Mouse (Mus musculus) myocyte (in vitro differentiated cells): Measurements from ENCODE around the gene E4f1. TPM values are rescaled to one million over a fixed set of nuclear protein-coding genes. Genes with fewer than 3 reads are reported as not detected.
"Not testable (repeated sequence)": the region's sequence is repeated elsewhere in the genome, so short reads cannot be mapped to it uniquely, and the experiment has no call there.

ENCODE experiments used
- H3K27me3 ChIP-seq: one replicate; pipeline ENCODE4 v1.6.1; 2011; ENCODE audit not compliant: control insufficient read depth, insufficient read depth, insufficient read length
- H3K36me3 ChIP-seq: one replicate; pipeline ENCODE4 v1.6.1; 2011; ENCODE audit not compliant: control insufficient read depth, insufficient read depth
- H3K4me2 ChIP-seq: one replicate; pipeline ENCODE4 v1.6.1; 2011; ENCODE audit warnings: low read depth, control low read depth
- H3K4me3 ChIP-seq: one replicate; pipeline ENCODE4 v1.5.1; 2011; ENCODE audit warnings: mild to moderate bottlenecking, control low read depth, moderate library complexity
- H3K79me2 ChIP-seq: one replicate; pipeline ENCODE4 v1.6.1; 2011; ENCODE audit not compliant: control insufficient read depth, insufficient read depth
- H3ac ChIP-seq: one replicate; pipeline ENCODE4 v1.6.1; 2011; ENCODE audit not compliant: control insufficient read depth, insufficient read length
- CEBPB ChIP-seq: IDR thresholded peaks from 2 replicates; pipeline ENCODE4 v1.6.1; 2011; ENCODE audit warnings: mild to moderate bottlenecking, moderate library complexity; ENCODE audit not compliant: poor library complexity, insufficient read depth, severe bottlenecking
- E2F4 ChIP-seq: IDR thresholded peaks from one replicate; pipeline ENCODE4 v1.6.1; 2011; ENCODE audit warnings: mild to moderate bottlenecking, control low read depth, moderate library complexity; ENCODE audit not compliant: insufficient read depth
- MAX ChIP-seq: IDR thresholded peaks from one replicate; pipeline ENCODE4 v1.6.1; 2011; ENCODE audit warnings: low read depth, mild to moderate bottlenecking, control low read depth
- MYOD1 ChIP-seq, 3 experiments: IDR thresholded peaks; one replicate each; pipeline ENCODE4 v1.6.1; 2011; ENCODE audit warnings: control low read depth in 2 of 3, low read depth in 2 of 3, mild to moderate bottlenecking in 2 of 3, moderate library complexity in 1 of 3; ENCODE audit not compliant: insufficient read length in 2 of 3, control insufficient read depth in 1 of 3
- MYOG ChIP-seq, 3 experiments: IDR thresholded peaks; one replicate each; pipeline ENCODE4 v1.6.1; 2011; ENCODE audit warnings: control low read depth in 2 of 3, low read depth in 2 of 3, mild to moderate bottlenecking in 2 of 3; ENCODE audit not compliant: insufficient read length in 2 of 3, control insufficient read depth in 1 of 3, insufficient read depth in 1 of 3
- POLR2A ChIP-seq: IDR thresholded peaks from one replicate; pipeline ENCODE4 v1.6.1; 2011; ENCODE audit warnings: low read depth, mild to moderate bottlenecking, control low read depth, moderate library complexity; ENCODE audit not compliant: insufficient read length
- POLR2AphosphoS2 ChIP-seq: IDR thresholded peaks from one replicate; pipeline ENCODE4 v1.6.1; 2011; ENCODE audit warnings: low read depth, control low read depth; ENCODE audit not compliant: insufficient read length
- REST ChIP-seq: IDR thresholded peaks from one replicate; pipeline ENCODE4 v1.6.1; 2011; ENCODE audit warnings: mild to moderate bottlenecking, control low read depth, moderate library complexity; ENCODE audit not compliant: insufficient read depth, insufficient read length
- SRF ChIP-seq: IDR thresholded peaks from one replicate; pipeline ENCODE4 v1.6.1; 2011; ENCODE audit warnings: low read depth; ENCODE audit not compliant: control insufficient read depth, insufficient read length
- TCF12 ChIP-seq: IDR thresholded peaks from one replicate; pipeline ENCODE4 v1.6.1; 2011; ENCODE audit warnings: mild to moderate bottlenecking, control low read depth; ENCODE audit not compliant: poor library complexity, insufficient read depth, severe bottlenecking
- TCF3 ChIP-seq: IDR thresholded peaks from one replicate; pipeline ENCODE4 v1.6.1; 2011; ENCODE audit warnings: low read depth, control low read depth; ENCODE audit not compliant: insufficient read length
- USF1 ChIP-seq: IDR thresholded peaks from one replicate; pipeline ENCODE4 v1.6.1; 2011; ENCODE audit warnings: low read depth, mild to moderate bottlenecking, control low read depth, moderate library complexity
- polyA plus RNA-seq: library from polyadenylated mRNA; unstranded; fragments of >200 nt; fragmentation: generic; extraction: Trizol; gene quantifications from one replicate; pipeline ENCODE4 v1.2.1, GENCODE M21; 2012; ENCODE audit warnings: missing spikeins

The E4f1 gene
- polyA plus RNA-seq, 1 experiment: 18.7 TPM

- Histone ChIP-seq H3K36me3 (peaks cover 3% of the 10 kb centered on the region), H3ac (no peak overlapping the region), H3K4me2 (no peak overlapping the region), H3K4me3 (no peak overlapping the region), H3K27me3 (no peaks in the 10 kb centered on the region), H3K79me2 (peaks cover 6% of the 10 kb centered on the region)
- TF ChIP-seq USF1 (no peak), REST (no peak), POLR2AphosphoS2 (no peak), CEBPB (no peak), TCF12 (no peak), MYOG (IDR thresholded peaks at IDR 0.05; ENCODE audit: control insufficient read depth in 1 of 3, insufficient read depth in 1 of 3, insufficient read length in 2 of 3, low read depth in 2 of 3) (no peak), E2F4 (no peak), TCF3 (no peak), SRF (no peak), MYOD1 (IDR thresholded peaks at IDR 0.05; ENCODE audit: control insufficient read depth in 1 of 3, insufficient read length in 2 of 3, low read depth in 2 of 3) (no peak), POLR2A (no peak), MAX (no peak)
These were observed 40.7 kb downstream of the E4f1 start for GRCm38 (mm10) chr17:24429201-24429983.

- H3K36me3 ChIP-seq: peaks cover 16% of the 10 kb centered on the region
- H3K4me3 ChIP-seq: peak overlapping the region; percentile 46
- H3K27me3 ChIP-seq: no peaks in the 10 kb centered on the region
- TF ChIP-seq TCF3: no peak
- no peak for TF ChIP-seq POLR2A
- TF ChIP-seq MYOG (IDR thresholded peaks at IDR 0.05; ENCODE audit: control insufficient read depth in 1 of 3, insufficient read depth in 1 of 3, insufficient read length in 2 of 3, low read depth in 2 of 3): no peak
- TF ChIP-seq SRF: no peak
- no peak for TF ChIP-seq REST
- no peak for TF ChIP-seq TCF12
- no peak for TF ChIP-seq E2F4
- no peak for TF ChIP-seq MAX
- H3ac ChIP-seq: peak overlapping the region; percentile 19
- peak overlapping the region; percentile 73 for H3K4me2 ChIP-seq
- H3K79me2 ChIP-seq: peaks cover 6% of the 10 kb centered on the region
These were observed 42.9 kb downstream of the E4f1 start for GRCm38 (mm10) chr17:24427170-24427557.

- peaks cover 7% of the 10 kb centered on the region for H3K79me2 ChIP-seq
- no peak for TF ChIP-seq MAX
- TF ChIP-seq SRF: no peak
- peak in 1 of 3 experiments; percentile 36 for TF ChIP-seq MYOD1 (IDR thresholded peaks at IDR 0.05; ENCODE audit: control insufficient read depth in 1 of 3, insufficient read length in 2 of 3, low read depth in 2 of 3)
- no peak for TF ChIP-seq E2F4
- no peak for TF ChIP-seq CEBPB
- TF ChIP-seq USF1: no peak
- TF ChIP-seq MYOG (IDR thresholded peaks at IDR 0.05; ENCODE audit: control insufficient read depth in 1 of 3, insufficient read depth in 1 of 3, insufficient read length in 2 of 3, low read depth in 2 of 3): no peak
- no peak for TF ChIP-seq REST
- TF ChIP-seq TCF3: no peak
- no peak for TF ChIP-seq TCF12
- TF ChIP-seq POLR2AphosphoS2: peak; percentile 99
- TF ChIP-seq POLR2A: peak; percentile 100
These were observed 43.5 kb downstream of the E4f1 start, which contains the start of gene Eci1 for GRCm38 (mm10) chr17:24426471-24427169. TSS of gene Eci1 (plus strand) at chr17:24426641.

GRCm38 (mm10) chr17:24425905-24426304, 44.2 kb downstream of the E4f1 start:
- H3K4me3 ChIP-seq: peak overlapping the region; percentile 46
- TF ChIP-seq MYOD1 (IDR thresholded peaks at IDR 0.05; ENCODE audit: control insufficient read depth in 1 of 3, insufficient read length in 2 of 3, low read depth in 2 of 3) (peak in 1 of 3 experiments; percentile 14), USF1 (no peak)
- peak overlapping the region; percentile 52 for H3K4me2 ChIP-seq
- peaks cover 14% of the 10 kb centered on the region for H3K79me2 ChIP-seq
- peak overlapping the region; percentile 19 for H3ac ChIP-seq
- H3K27me3 ChIP-seq: no peaks in the 10 kb centered on the region
- H3K36me3 ChIP-seq: peaks cover 27% of the 10 kb centered on the region

More at GRCm38 (mm10) chr17:24426471-24427169, 43.5 kb downstream of the E4f1 start, which contains the start of gene Eci1:
- peak within 1 kb of the TSS; percentile 46 for H3K4me3 ChIP-seq
- peaks cover 20% of the 10 kb centered on the region for H3K36me3 ChIP-seq
- H3ac ChIP-seq: peak within 1 kb of the TSS; percentile 19
- no peaks in the 10 kb centered on the region for H3K27me3 ChIP-seq
- H3K4me2 ChIP-seq: peak within 1 kb of the TSS; percentile 73

- H3K4me2 ChIP-seq, H3ac ChIP-seq, H3K4me3 ChIP-seq, H3K27me3 ChIP-seq: not testable (repeated sequence)
- peaks cover 30% of the 10 kb centered on the region for H3K36me3 ChIP-seq
- peaks cover 16% of the 10 kb centered on the region for H3K79me2 ChIP-seq
These were observed 44.8 kb downstream of the E4f1 start for GRCm38 (mm10) chr17:24425326-24425725.
